Mouse (Mus musculus): Measurements from ENCODE around the gene Svop.

DNA sequence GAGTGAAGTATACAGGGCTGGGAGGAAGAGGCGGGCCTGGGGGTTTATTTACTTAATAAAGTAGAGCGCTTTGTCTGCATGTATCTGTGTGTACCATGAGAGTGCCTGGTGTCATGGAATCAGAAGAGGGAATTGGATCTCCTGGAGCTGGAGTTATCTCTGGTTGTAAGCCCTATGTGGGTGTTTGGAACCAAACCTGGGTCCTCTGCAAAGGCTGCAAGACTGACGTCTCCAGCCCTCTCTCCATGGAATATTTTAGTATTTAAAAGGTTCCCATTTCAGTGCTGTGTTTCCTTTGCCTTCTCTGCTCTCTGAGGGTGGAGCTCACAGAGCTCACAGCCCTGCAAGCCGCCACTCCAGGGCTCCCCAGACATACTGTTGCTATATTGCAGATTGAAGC lies 28.4 kb upstream of the Svop start:
- no peak for TF ChIP-seq EP300 (IDR thresholded peaks at IDR 0.05; ENCODE audit: low read depth)
- no peak for TF ChIP-seq CTCF (IDR thresholded peaks at IDR 0.05; ENCODE audit: low read depth)
